Mouse (Mus musculus) CH12.LX (cell line): ENCODE data around the gene Fndc7. TPM values are rescaled to one million over a fixed set of nuclear protein-coding genes. Genes with fewer than 3 reads are reported as not detected.

ENCODE experiments used
- DNase-seq: peaks from one replicate; pipeline ENCODE4 v3.0.0-alpha.2; 2013; ENCODE audit errors: extremely low read depth
- H3K27ac ChIP-seq: 2 replicates; pipeline ENCODE4 v1.5.1; 2012; ENCODE audit warnings: low read depth, mild to moderate bottlenecking, control low read depth, moderate library complexity; ENCODE audit not compliant: insufficient read depth
- H3K27me3 ChIP-seq: replicated peaks from 2 replicates; pipeline ENCODE3; 2012; ENCODE audit warnings: inconsistent platforms
- H3K36me3 ChIP-seq, 2 experiments: replicated peaks in 1 of 2; 2 replicates each; pipeline versions ENCODE3 to v1.6.1; 2012; ENCODE audit warnings: inconsistent platforms in 1 of 2, low read length in 1 of 2, mild to moderate bottlenecking in 1 of 2, mixed read lengths in 1 of 2, moderate library complexity in 1 of 2; ENCODE audit not compliant: control insufficient read depth in 1 of 2, insufficient read depth in 1 of 2
- H3K4me1 ChIP-seq, 2 experiments: 2 replicates each; pipeline ENCODE4 v1.6.1; 2012; ENCODE audit warnings: inconsistent platforms in 1 of 2, moderate library complexity in 1 of 2; ENCODE audit not compliant: insufficient read depth in 2 of 2, control insufficient read depth in 1 of 2
- H3K4me2 ChIP-seq: 2 replicates; pipeline ENCODE4 v1.6.1; 2012; ENCODE audit warnings: low read depth, mild to moderate bottlenecking, control low read depth; ENCODE audit not compliant: poor library complexity, insufficient read depth, severe bottlenecking
- H3K4me3 ChIP-seq, 3 experiments: fragments of 150-350 bp in 1 of 3; sonication (generic) in 1 of 3; replicated peaks in 1 of 3; 2 replicates each; pipeline versions ENCODE3 to v1.5.1; 2011 to 2012; ENCODE audit warnings: low read depth in 2 of 3, low read length in 2 of 3, mild to moderate bottlenecking in 2 of 3, moderate library complexity in 2 of 3, control low read depth in 1 of 3, improper control_type of control experiment in 1 of 3, inconsistent platforms in 1 of 3, mixed read lengths in 1 of 3; ENCODE audit not compliant: poor library complexity in 1 of 3
- H3K79me2 ChIP-seq: replicated peaks from 2 replicates; pipeline ENCODE4 v1.6.1; 2012; ENCODE audit warnings: mild to moderate bottlenecking, moderate library complexity; ENCODE audit not compliant: control insufficient read depth, poor library complexity, insufficient read depth, severe bottlenecking; ENCODE audit errors: extremely low read depth
- H3K9ac ChIP-seq: 2 replicates; pipeline ENCODE4 v1.6.1; 2012; ENCODE audit warnings: low read depth, mild to moderate bottlenecking, control low read depth, moderate library complexity; ENCODE audit not compliant: insufficient read depth
- H3K9me3 ChIP-seq: replicated peaks from 2 replicates; pipeline ENCODE3; 2012; ENCODE audit warnings: low read length, inconsistent platforms, mixed read lengths
- BHLHE40 ChIP-seq: IDR thresholded peaks from 2 replicates; pipeline ENCODE4 v1.6.1; 2011; ENCODE audit warnings: mild to moderate bottlenecking, low read depth, low read length, improper control_type of control experiment
- CHD1 ChIP-seq: IDR thresholded peaks from 2 replicates; pipeline ENCODE4 v1.6.1; 2012; ENCODE audit warnings: low read depth, low read length, improper control_type of control experiment, inconsistent platforms
- CHD2 ChIP-seq: IDR thresholded peaks from 2 replicates; pipeline ENCODE4 v1.6.1; 2011; ENCODE audit warnings: low read length, improper control_type of control experiment
- E2F4 ChIP-seq: IDR thresholded peaks from 2 replicates; pipeline ENCODE4 v1.6.1; 2011; ENCODE audit warnings: low read depth, low read length, improper control_type of control experiment; ENCODE audit not compliant: insufficient replicate concordance
- ELF1 ChIP-seq: IDR thresholded peaks from 2 replicates; pipeline ENCODE4 v1.6.1; 2014; ENCODE audit warnings: low read depth, mild to moderate bottlenecking, inconsistent platforms, low read length, improper control_type of control experiment
- EP300 ChIP-seq: IDR thresholded peaks from 2 replicates; pipeline ENCODE4 v1.6.1; 2011; ENCODE audit warnings: low read length, improper control_type of control experiment
- ETS1 ChIP-seq: conservative IDR thresholded peaks from 2 replicates; pipeline ENCODE4 v1.6.1; 2012; ENCODE audit warnings: low read depth, mild to moderate bottlenecking, inconsistent platforms, low read length, improper control_type of control experiment, moderate library complexity
- GABPA ChIP-seq: IDR thresholded peaks from 2 replicates; pipeline ENCODE4 v1.6.1; 2012; ENCODE audit warnings: low read depth, low read length, improper control_type of control experiment, inconsistent platforms; ENCODE audit not compliant: insufficient replicate concordance
- HCFC1 ChIP-seq: IDR thresholded peaks from 2 replicates; pipeline ENCODE4 v1.6.1; 2012; ENCODE audit warnings: low read depth, mild to moderate bottlenecking, inconsistent platforms, low read length, improper control_type of control experiment
- JUN ChIP-seq: IDR thresholded peaks from 2 replicates; pipeline ENCODE4 v1.6.1; 2011; ENCODE audit warnings: low read depth, mild to moderate bottlenecking, low read length, improper control_type of control experiment, moderate library complexity; ENCODE audit not compliant: insufficient read depth
- KAT2A ChIP-seq: IDR thresholded peaks from 2 replicates; pipeline ENCODE4 v1.6.1; 2012; ENCODE audit warnings: low read length, improper control_type of control experiment, inconsistent platforms; ENCODE audit not compliant: insufficient replicate concordance
- MAFK ChIP-seq: IDR thresholded peaks from 2 replicates; pipeline ENCODE4 v1.6.1; 2011; ENCODE audit warnings: low read length, improper control_type of control experiment; ENCODE audit not compliant: insufficient replicate concordance
- MAZ ChIP-seq: IDR thresholded peaks from 2 replicates; pipeline ENCODE4 v1.6.1; 2012; ENCODE audit warnings: low read depth, mild to moderate bottlenecking, inconsistent platforms, low read length, improper control_type of control experiment, moderate library complexity
- MEF2A ChIP-seq: IDR thresholded peaks from 2 replicates; pipeline ENCODE4 v1.6.1; 2014; ENCODE audit warnings: low read depth, mild to moderate bottlenecking, inconsistent platforms, low read length, improper control_type of control experiment, borderline replicate concordance
- MXI1 ChIP-seq: IDR thresholded peaks from 2 replicates; pipeline ENCODE4 v1.6.1; 2011; ENCODE audit warnings: mild to moderate bottlenecking, low read depth, low read length, improper control_type of control experiment
- MYC ChIP-seq: IDR thresholded peaks from 2 replicates; pipeline ENCODE4 v1.6.1; 2011; ENCODE audit warnings: low read depth, mild to moderate bottlenecking, improper control_type of control experiment, low read length
- NELFE ChIP-seq: IDR thresholded peaks from 2 replicates; pipeline ENCODE4 v1.6.1; 2011; ENCODE audit warnings: low read depth, low read length, improper control_type of control experiment
- NRF1 ChIP-seq: IDR thresholded peaks from 2 replicates; pipeline ENCODE4 v1.6.1; 2014; ENCODE audit warnings: low read depth, mild to moderate bottlenecking, inconsistent platforms, low read length, improper control_type of control experiment, moderate library complexity
- PAX5 ChIP-seq: IDR thresholded peaks from 2 replicates; pipeline ENCODE4 v1.6.1; 2012; ENCODE audit warnings: low read length, inconsistent platforms, mixed read lengths
- POLR2A ChIP-seq: IDR thresholded peaks from 2 replicates; pipeline ENCODE4 v1.6.1; 2011; ENCODE audit warnings: low read depth, mild to moderate bottlenecking, improper control_type of control experiment, low read length
- POLR2AphosphoS2 ChIP-seq: IDR thresholded peaks from 2 replicates; pipeline ENCODE4 v1.6.1; 2011; ENCODE audit warnings: low read depth, low read length, improper control_type of control experiment
- RAD21 ChIP-seq: IDR thresholded peaks from 2 replicates; pipeline ENCODE4 v1.6.1; 2011; ENCODE audit warnings: low read depth, mild to moderate bottlenecking, low read length, improper control_type of control experiment, moderate library complexity
- SIN3A ChIP-seq: IDR thresholded peaks from 2 replicates; pipeline ENCODE4 v1.6.1; 2012; ENCODE audit warnings: low read length, improper control_type of control experiment, inconsistent platforms
- SMC3 ChIP-seq: IDR thresholded peaks from 2 replicates; pipeline ENCODE4 v1.6.1; 2011; ENCODE audit warnings: low read depth, low read length, improper control_type of control experiment
- TBP ChIP-seq: conservative IDR thresholded peaks from 2 replicates; pipeline ENCODE4 v1.6.1; 2011; ENCODE audit warnings: low read depth, low read length, improper control_type of control experiment
- TCF12 ChIP-seq: IDR thresholded peaks from 2 replicates; pipeline ENCODE4 v1.6.1; 2014; ENCODE audit warnings: low read depth, mild to moderate bottlenecking, inconsistent platforms, low read length, improper control_type of control experiment
- UBTF ChIP-seq: IDR thresholded peaks from 2 replicates; pipeline ENCODE4 v1.6.1; 2012; ENCODE audit warnings: low read depth, mild to moderate bottlenecking, inconsistent platforms, low read length, improper control_type of control experiment, moderate library complexity
- USF1 ChIP-seq: IDR thresholded peaks from 2 replicates; pipeline ENCODE4 v1.6.1; 2014; ENCODE audit warnings: low read depth, mild to moderate bottlenecking, inconsistent platforms, low read length, improper control_type of control experiment
- USF2 ChIP-seq: conservative IDR thresholded peaks from 2 replicates; pipeline ENCODE4 v1.6.1; 2011; ENCODE audit warnings: low read depth, low read length, improper control_type of control experiment
- ZKSCAN1 ChIP-seq: IDR thresholded peaks from 2 replicates; pipeline ENCODE4 v1.6.1; 2012; ENCODE audit warnings: low read depth, inconsistent platforms, low read length, improper control_type of control experiment, borderline replicate concordance
- ZNF384 ChIP-seq: IDR thresholded peaks from 2 replicates; pipeline ENCODE4 v1.6.1; 2012; ENCODE audit warnings: low read depth, low read length, improper control_type of control experiment, inconsistent platforms
- dilution Hi-C: fragments of 300-500 bp; cut with MboI; formaldehyde crosslinking; loops from 2 replicates; pipeline ENCODE4 v1.14.3; 2020; ENCODE audit warnings: low sequenced_read_pairs; ENCODE audit not compliant: extremely low pct_unique_long_range_greater_than_20kb, extremely low pct_ligation_motif_present
- in situ Hi-C: fragments of 300-500 bp; cut with MboI; formaldehyde crosslinking; loops from 3 replicates; pipeline ENCODE4 v1.14.3; 2019; ENCODE audit warnings: low sequenced_read_pairs, low pct_ligation_motif_present, low pct_unique_long_range_greater_than_20kb, mixed read lengths
- polyA plus RNA-seq: library from polyadenylated mRNA; unstranded; fragments of >175 nt; gene quantifications from 2 replicates; pipeline ENCODE4 v1.2.1, GENCODE M21; 2012; ENCODE audit warnings: low read depth; ENCODE audit not compliant: insufficient read length
- total RNA-seq, 2 experiments: library from RNA; depleted of rRNA; stranded (reverse); fragments of 300-350 nt in 1 of 2; fragments of >200 nt in 1 of 2; gene quantifications; 2 replicates each; pipeline ENCODE4 v1.2.3; 2012 to 2014

The Fndc7 gene
- total and polyA plus RNA-seq, 3 experiments = 0.61 to 1.1 (median 0.81) TPM

GRCm38 (mm10) chr3:108860786-108861185, 29.0 kb downstream of the Fndc7 start:
- Histone ChIP-seq H3K4me3 (no peak overlapping the region), H3K9ac (no peak overlapping the region), H3K79me2 (no peaks in the 10 kb centered on the region), H3K4me1 (peaks cover 5 to 35% of the 10 kb centered on the region in 2 experiments), H3K27me3 (no peaks in the 10 kb centered on the region), H3K36me3 (no peaks in the 10 kb centered on the region), H3K4me2 (no peak overlapping the region), H3K9me3 (no peaks in the 10 kb centered on the region)
- in situ Hi-C loops = no loop called here
- DNase-seq = no peak
- TF ChIP-seq CHD2 = no peak
- TF ChIP-seq ELF1 = no peak
- no peak for TF ChIP-seq NRF1
- no peak for TF ChIP-seq PAX5
- no peak for TF ChIP-seq USF1
- no peak for TF ChIP-seq POLR2AphosphoS2
- TF ChIP-seq HCFC1 = no peak
- no peak for TF ChIP-seq MXI1
- TF ChIP-seq MYC = no peak
- TF ChIP-seq MEF2A = no peak
- TF ChIP-seq EP300 = no peak
- no peak for TF ChIP-seq KAT2A
- TF ChIP-seq GABPA = no peak
- no peak for TF ChIP-seq CHD1
- no peak for TF ChIP-seq POLR2A
- no peak for TF ChIP-seq TBP
- TF ChIP-seq USF2 = no peak
- TF ChIP-seq MAZ = no peak
- TF ChIP-seq, all 38 proteins: peak for 0
- dilution Hi-C loops = no loop called here
- H3K27ac ChIP-seq = no peak overlapping the region

DNA sequence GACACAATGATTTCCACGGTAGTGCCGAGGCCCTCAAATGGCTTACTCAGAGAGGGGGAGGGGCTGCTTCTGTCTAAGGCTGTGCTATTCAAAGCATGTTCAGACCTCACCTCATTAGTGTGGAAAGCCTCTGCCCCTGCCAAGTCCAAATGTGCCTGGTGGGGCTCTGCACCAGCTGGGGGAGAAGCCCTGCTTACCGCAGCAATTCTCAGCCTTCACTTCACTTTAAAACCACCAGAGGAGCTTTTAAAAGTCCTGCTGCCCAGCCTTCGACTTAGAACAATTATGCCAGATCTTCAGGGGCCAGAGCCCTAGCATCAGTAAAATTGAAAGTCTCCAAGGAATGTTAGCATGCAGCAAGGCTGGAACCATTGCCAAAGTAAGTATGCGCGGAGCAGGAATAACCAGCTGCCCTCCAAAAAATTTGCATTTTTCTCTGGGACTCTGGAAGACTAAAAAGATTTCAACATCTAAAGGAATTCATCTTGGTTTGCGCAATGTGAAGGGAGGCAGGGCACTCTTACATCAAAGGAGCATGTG, 31.5 kb downstream of the Fndc7 start:
- Histone ChIP-seq H3K4me3 (no peak overlapping the region), H3K27ac (no peak overlapping the region), H3K9ac (no peak overlapping the region), H3K27me3 (no peaks in the 10 kb centered on the region), H3K79me2 (no peaks in the 10 kb centered on the region), H3K36me3 (no peaks in the 10 kb centered on the region), H3K4me2 (peak overlapping the region; percentile 30; the same call in 1 of the 2 replicates), H3K4me1 (peaks cover 14 to 47% of the 10 kb centered on the region in 2 experiments), H3K9me3 (no peaks in the 10 kb centered on the region)
- in situ Hi-C loops = loop anchor here (5.0 kb wide), 1 partner anchor 44 kb away; no protein-coding TSS in a partner anchor
- peak; percentile 72 for DNase-seq
- dilution Hi-C loops = no loop called here
- TF ChIP-seq MYC (no peak), SMC3 (no peak; the same call in 1 of the 2 replicates), MEF2A (peak; percentile 51; the same call in 1 of the 2 replicates), USF1 (no peak), JUN (no peak), GABPA (no peak), ZNF384 (no peak), CHD1 (peak; percentile 4; the same call in 1 of the 2 replicates), MXI1 (no peak), CHD2 (peak; percentile 41; the same call in 1 of the 2 replicates), ETS1 (peak; percentile 82), SIN3A (peak; percentile 43; the same call in 1 of the 2 replicates), EP300 (0 out of 2 replicates have a peak, but pooled peaks have one; percentile 8), UBTF (no peak), ZKSCAN1 (no peak), RAD21 (peak; percentile 7), MAFK (peak; percentile 75; the same call in 1 of the 2 replicates), TCF12 (peak; percentile 57; the same call in 1 of the 2 replicates), BHLHE40 (0 out of 2 replicates have a peak, but pooled peaks have one; percentile 28), PAX5 (no peak), E2F4 (no peak), USF2 (no peak), NELFE (no peak)
